Mouse (Mus musculus) MEL (cell line): Measurements from ENCODE around the gene Rab4b.

Source experiments
- CTCF ChIP-seq, 3 experiments: IDR thresholded peaks in 2 of 3; conservative IDR thresholded peaks in 1 of 3; 2 replicates each; pipeline ENCODE4 v1.5.1; 2011 to 2012; ENCODE audit warnings: low read length in 3 of 3, low read depth in 2 of 3, mild to moderate bottlenecking in 2 of 3, improper control_type of control experiment in 1 of 3, inconsistent platforms in 1 of 3, mixed read lengths in 1 of 3, moderate library complexity in 1 of 3; ENCODE audit not compliant: control insufficient read depth in 1 of 3, insufficient read depth in 1 of 3, poor library complexity in 1 of 3, severe bottlenecking in 1 of 3
- MYC ChIP-seq: IDR thresholded peaks from 2 replicates; pipeline ENCODE4 v1.6.1; 2011; ENCODE audit warnings: low read depth, mild to moderate bottlenecking, low read length, improper control_type of control experiment, moderate library complexity
- POLR2A ChIP-seq, 2 experiments: IDR thresholded peaks; 2 replicates each; pipeline ENCODE4 v1.6.1; 2011 to 2012; ENCODE audit warnings: low read length in 2 of 2, mild to moderate bottlenecking in 2 of 2, control low read depth in 1 of 2, improper control_type of control experiment in 1 of 2, low read depth in 1 of 2, moderate library complexity in 1 of 2; ENCODE audit not compliant: control insufficient read depth in 1 of 2, insufficient read depth in 1 of 2, poor library complexity in 1 of 2
- POLR2AphosphoS2 ChIP-seq: IDR thresholded peaks from 2 replicates; pipeline ENCODE4 v1.6.1; 2011; ENCODE audit warnings: low read length, improper control_type of control experiment
- RAD21 ChIP-seq: IDR thresholded peaks from 2 replicates; pipeline ENCODE4 v1.6.1; 2011; ENCODE audit warnings: mild to moderate bottlenecking, low read depth, low read length, improper control_type of control experiment
- ZC3H11A ChIP-seq: IDR thresholded peaks from 2 replicates; pipeline ENCODE4 v1.6.1; 2012; ENCODE audit warnings: low read depth, mild to moderate bottlenecking, inconsistent platforms, low read length, improper control_type of control experiment

- TF ChIP-seq POLR2AphosphoS2 = no peak
- no peak for TF ChIP-seq MYC
- no peak for TF ChIP-seq POLR2A (IDR thresholded peaks at IDR 0.05; ENCODE audit: control insufficient read depth in 1 of 2, insufficient read depth in 1 of 2, low read depth in 1 of 2, low read length in 2 of 2, poor library complexity in 1 of 2)
- TF ChIP-seq RAD21 = no peak
- no peak for TF ChIP-seq CTCF (IDR thresholded peaks at IDR 0.05 in 2 of 3, conservative IDR thresholded peaks at IDR 0.05 in 1 of 3; ENCODE audit: control insufficient read depth in 1 of 3, insufficient read depth in 1 of 3, low read depth in 2 of 3, low read length in 3 of 3, poor library complexity in 1 of 3, severe bottlenecking in 1 of 3)
- TF ChIP-seq ZC3H11A = no peak
These were observed 20.1 kb upstream of the Rab4b start for GRCm38 (mm10) chr7:27198779-27199178.
